Mouse (Mus musculus) megakaryocyte, embryonic 14.5 days (primary cell): Measurements from ENCODE around the gene Alox12e. TPM values are rescaled to one million over a fixed set of nuclear protein-coding genes. Genes with fewer than 3 reads are reported as not detected.

ENCODE experiments used
- H3K27me3 ChIP-seq: replicated peaks from 2 replicates; pipeline ENCODE3; 2012; ENCODE audit warnings: inconsistent platforms
- H3K36me3 ChIP-seq: replicated peaks from 2 replicates; pipeline ENCODE3; 2012; ENCODE audit warnings: low read length, inconsistent platforms, mixed read lengths
- H3K4me1 ChIP-seq: 2 replicates; pipeline ENCODE4 v1.6.1; 2012; ENCODE audit warnings: inconsistent platforms
- H3K4me3 ChIP-seq: replicated peaks from 2 replicates; pipeline ENCODE3; 2012; ENCODE audit warnings: moderate library complexity, mild to moderate bottlenecking, inconsistent platforms
- H3K9me3 ChIP-seq: 2 replicates; pipeline ENCODE4 v1.6.1; 2012; ENCODE audit warnings: inconsistent platforms
- FLI1 ChIP-seq: IDR thresholded peaks from 2 replicates; pipeline ENCODE4 v1.6.1; 2012; ENCODE audit warnings: low read length, inconsistent platforms, mixed read lengths
- GATA1 ChIP-seq: IDR thresholded peaks from 3 replicates; pipeline ENCODE4 v1.6.1; 2012; ENCODE audit warnings: mixed read lengths, low read length, inconsistent platforms, borderline replicate concordance
- polyA plus RNA-seq: library from polyadenylated mRNA; stranded (reverse); fragments of >175 nt; gene quantifications from 2 replicates; pipeline ENCODE4 v1.2.3, GENCODE M21; 2012; ENCODE audit warnings: low replicate concordance; ENCODE audit not compliant: insufficient read depth

Alox12e gene
- polyA plus RNA-seq, 1 experiment, result 0.03 TPM

GRCm38 (mm10) chr11:70321664-70322063 is 764 bp downstream of the Alox12e start:
- peaks cover 51% of the 10 kb centered on the region for H3K4me1 ChIP-seq
- peaks cover 78% of the 10 kb centered on the region for H3K27me3 ChIP-seq
- TF ChIP-seq GATA1, result no peak
- no peaks in the 10 kb centered on the region for H3K9me3 ChIP-seq
- peak overlapping the region; percentile 75 for H3K4me3 ChIP-seq
- no peaks in the 10 kb centered on the region for H3K36me3 ChIP-seq

DNA sequence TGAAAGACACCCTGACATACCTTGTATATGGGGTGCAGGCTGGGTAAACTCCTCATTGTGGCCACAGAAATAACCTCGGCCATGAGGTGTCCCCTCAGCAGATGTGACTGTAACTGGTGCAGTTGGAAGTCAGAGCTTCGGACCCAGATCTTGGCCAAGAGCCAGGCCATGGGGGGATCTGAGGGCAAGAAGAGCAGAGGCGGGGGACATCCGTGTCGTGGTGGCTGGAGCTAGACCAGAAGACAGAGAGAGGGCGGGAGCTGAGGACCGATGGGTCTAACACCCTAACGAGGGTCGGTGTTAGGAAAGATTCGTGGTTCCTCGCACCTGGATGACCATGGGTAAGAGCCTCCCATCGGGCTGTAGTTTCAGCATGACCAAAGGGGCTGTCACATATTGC is 2.8 kb downstream of the Alox12e start:
- Histone ChIP-seq H3K27me3 (peaks cover 80% of the 10 kb centered on the region), H3K36me3 (no peaks in the 10 kb centered on the region), H3K4me1 (peaks cover 64% of the 10 kb centered on the region), H3K9me3 (no peaks in the 10 kb centered on the region), H3K4me3 (no peak overlapping the region)
- TF ChIP-seq FLI1 (no peak), GATA1 (no peak)

- Histone ChIP-seq H3K4me3 (no peak overlapping the region), H3K4me1 (peaks cover 83% of the 10 kb centered on the region), H3K9me3 (no peaks in the 10 kb centered on the region), H3K27me3 (peaks cover 28% of the 10 kb centered on the region), H3K36me3 (no peaks in the 10 kb centered on the region)
- TF ChIP-seq GATA1, result no peak
- no peak for TF ChIP-seq FLI1
Observed at GRCm38 (mm10) chr11:70313833-70314232, 8.6 kb downstream of the Alox12e start.

- Histone ChIP-seq H3K9me3 (no peaks in the 10 kb centered on the region), H3K36me3 (peaks cover 1% of the 10 kb centered on the region), H3K4me1 (peaks cover 83% of the 10 kb centered on the region), H3K4me3 (no peak overlapping the region), H3K27me3 (no peaks in the 10 kb centered on the region)
- TF ChIP-seq GATA1 (no peak), FLI1 (no peak)
Observed at GRCm38 (mm10) chr11:70309341-70309740, 13.1 kb downstream of the Alox12e start.

DNA sequence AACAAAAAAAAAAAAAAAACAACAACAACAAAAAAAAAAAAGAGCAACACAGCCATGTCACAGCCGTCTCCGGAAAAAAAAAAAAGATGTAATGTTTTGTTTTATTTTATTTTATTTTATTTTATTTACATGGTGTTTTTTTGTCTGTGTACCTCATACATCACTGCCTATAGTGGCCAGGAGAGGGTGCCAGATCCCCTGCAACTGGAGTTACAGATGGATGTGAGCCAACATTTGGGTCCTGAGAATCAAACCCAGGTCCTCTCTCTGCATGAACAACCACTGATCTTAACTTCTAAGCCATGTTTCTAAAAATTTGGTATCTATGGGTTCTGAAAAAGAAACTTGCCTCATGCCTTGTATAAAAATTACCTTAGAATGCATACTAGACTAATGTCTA is 14.1 kb downstream of the Alox12e start:
- no peak overlapping the region for H3K4me3 ChIP-seq
- no peak for TF ChIP-seq FLI1
- TF ChIP-seq GATA1, result no peak
- H3K4me1 ChIP-seq, result peaks cover 82% of the 10 kb centered on the region
- H3K9me3 ChIP-seq, result no peaks in the 10 kb centered on the region
- no peaks in the 10 kb centered on the region for H3K27me3 ChIP-seq
- peaks cover 3% of the 10 kb centered on the region for H3K36me3 ChIP-seq

DNA sequence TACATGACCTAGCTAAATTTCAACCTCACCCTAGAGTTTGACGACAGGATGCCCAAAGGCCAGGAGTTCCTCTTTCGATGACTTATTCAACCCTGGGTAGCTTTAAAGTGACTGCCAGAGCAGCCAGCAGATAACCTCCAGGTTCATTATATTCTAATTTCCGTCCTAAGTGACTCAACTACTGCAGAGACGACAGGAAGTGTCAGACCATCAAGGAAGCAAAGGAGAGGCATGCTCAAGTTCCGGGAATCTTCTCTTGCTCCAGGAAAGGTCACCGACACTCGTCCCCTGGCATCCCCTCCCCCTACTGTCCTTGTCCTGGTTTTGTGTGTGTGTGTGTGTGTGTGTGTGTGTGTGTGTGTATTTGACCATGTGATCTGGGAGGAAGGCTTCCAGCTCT is 16.3 kb downstream of the Alox12e start:
- no peaks in the 10 kb centered on the region for H3K9me3 ChIP-seq
- TF ChIP-seq GATA1 (no peak), FLI1 (no peak)
- H3K4me1 ChIP-seq, result peaks cover 86% of the 10 kb centered on the region
- H3K4me3 ChIP-seq, result peak overlapping the region; percentile 81
- H3K27me3 ChIP-seq, result no peaks in the 10 kb centered on the region
- peaks cover 6% of the 10 kb centered on the region for H3K36me3 ChIP-seq

GRCm38 (mm10) chr11:70302293-70302692 is 20.1 kb downstream of the Alox12e start:
- Histone ChIP-seq H3K36me3 (peaks cover 10% of the 10 kb centered on the region), H3K4me3 (peak overlapping the region; percentile 85), H3K9me3 (no peaks in the 10 kb centered on the region), H3K27me3 (no peaks in the 10 kb centered on the region), H3K4me1 (peaks cover 93% of the 10 kb centered on the region)
- TF ChIP-seq GATA1, result peak; percentile 90; the same call in 2 of the 3 replicates
- peak; percentile 82 for TF ChIP-seq FLI1

DNA sequence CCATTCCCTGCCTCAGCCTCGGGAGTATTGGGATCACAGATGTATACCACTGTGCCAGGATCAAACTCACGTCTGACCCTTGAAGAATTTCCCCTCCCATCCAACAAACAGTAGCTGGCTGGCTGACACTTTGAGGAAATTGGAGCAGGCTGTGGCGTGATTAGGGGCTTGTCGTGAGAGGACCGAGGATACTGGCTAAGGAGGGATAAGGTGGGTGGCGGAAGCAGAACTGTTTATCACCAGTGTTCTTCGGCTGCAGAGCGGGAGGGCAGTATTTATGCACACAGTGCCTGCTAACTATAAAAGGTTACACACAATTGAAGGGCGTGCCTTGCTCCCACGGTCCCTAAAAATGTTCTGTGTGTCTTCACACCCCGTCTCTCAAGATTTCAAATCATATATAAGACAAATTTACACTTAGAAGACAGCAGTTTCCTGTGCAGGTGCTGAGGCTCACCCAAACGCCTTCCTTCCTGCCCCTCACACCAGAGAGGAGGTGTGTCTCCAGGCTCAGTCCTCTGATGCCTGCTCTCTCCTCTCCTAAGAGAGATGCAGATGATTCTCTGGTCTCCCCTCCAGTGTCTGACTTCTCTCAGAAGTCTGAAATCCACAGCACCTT is 24.5 kb downstream of the Alox12e start:
- TF ChIP-seq GATA1 (peak; percentile 98), FLI1 (peak; percentile 56; the same call in 1 of the 2 replicates)
- Histone ChIP-seq H3K27me3 (no peaks in the 10 kb centered on the region), H3K4me1 (peaks cover 88% of the 10 kb centered on the region), H3K4me3 (peak overlapping the region; percentile 79), H3K9me3 (peaks cover 6% of the 10 kb centered on the region), H3K36me3 (peaks cover 13% of the 10 kb centered on the region)

DNA sequence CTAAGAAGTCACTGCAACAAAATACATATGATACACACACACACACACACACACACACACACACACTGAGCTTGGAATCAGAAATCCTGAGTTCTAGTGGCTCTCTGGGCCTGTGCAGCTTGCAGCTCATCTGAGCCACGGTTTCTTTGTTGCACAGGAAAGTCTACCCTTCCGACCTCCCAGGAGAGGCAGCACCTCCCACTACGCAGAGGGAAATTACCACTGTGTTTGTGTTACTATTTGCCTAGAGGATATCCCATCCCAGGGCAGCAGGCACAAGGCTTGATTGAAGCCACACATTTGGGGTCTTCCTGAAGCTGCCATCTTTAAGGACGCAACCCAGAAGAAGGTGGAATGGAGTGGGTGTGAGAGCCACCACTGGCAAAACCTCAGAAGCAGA is 25.0 kb downstream of the Alox12e start:
- Histone ChIP-seq H3K27me3 (no peaks in the 10 kb centered on the region), H3K4me3 (peak overlapping the region; percentile 79)
- TF ChIP-seq GATA1 (no peak), FLI1 (no peak)

DNA sequence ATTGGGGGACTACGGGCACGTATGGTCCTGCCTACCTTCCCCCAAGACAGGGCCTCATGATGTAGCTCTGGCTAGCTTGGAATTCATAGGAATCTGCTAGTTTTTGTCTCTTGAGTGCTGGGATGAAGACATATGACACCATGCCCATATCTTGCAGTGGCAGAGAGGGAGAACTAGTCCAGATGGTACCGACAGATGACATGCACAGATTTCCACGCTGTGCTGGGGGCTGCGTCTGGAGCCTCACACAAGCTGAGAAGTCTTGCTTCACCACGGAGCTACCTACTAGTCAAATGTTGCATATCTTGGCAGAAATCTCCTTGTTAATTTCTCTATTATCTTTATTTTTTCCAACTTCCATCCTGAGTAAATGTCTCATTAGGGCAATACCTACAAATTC is 28.5 kb downstream of the Alox12e start:
- TF ChIP-seq FLI1 (no peak), GATA1 (no peak)
- H3K4me3 ChIP-seq, result no peak overlapping the region
- H3K36me3 ChIP-seq, result peaks cover 6% of the 10 kb centered on the region
- peaks cover 6% of the 10 kb centered on the region for H3K9me3 ChIP-seq
- H3K27me3 ChIP-seq, result no peaks in the 10 kb centered on the region
- H3K4me1 ChIP-seq, result peaks cover 86% of the 10 kb centered on the region

More for the DNA sequence above, 25.0 kb downstream of the Alox12e start:
- Histone ChIP-seq H3K36me3 (peaks cover 13% of the 10 kb centered on the region), H3K4me1 (peaks cover 86% of the 10 kb centered on the region), H3K9me3 (peaks cover 6% of the 10 kb centered on the region)
